Mouse (Mus musculus) frontal cortex, adult (tissue): ENCODE results near the gene Flvcr1.

ENCODE experiments used
- ATAC-seq: cut with Nextera tagmentation; 2 replicates; pipeline ENCODE4 v1.9.2; 2017; ENCODE audit warnings: mild to moderate bottlenecking, moderate library complexity, mixed read lengths; ENCODE audit not compliant: low TSS enrichment

Flvcr1 gene

GRCm38 (mm10) chr1:190980470-190980869 is 45.5 kb downstream of the Flvcr1 start:
- ATAC-seq, result no peak

- ATAC-seq, result peak; percentile 87
Measured at GRCm38 (mm10) chr1:190979100-190979563, 46.8 kb downstream of the Flvcr1 start, which contains the start of gene Vash2. Vash2 (minus strand) TSS chr1:190979296.

- ATAC-seq, result no peak
Measured at GRCm38 (mm10) chr1:190978511-190979073, 47.4 kb downstream of the Flvcr1 start.

GRCm38 (mm10) chr1:190978001-190978400 is 48.0 kb downstream of the Flvcr1 start:
- ATAC-seq, result no peak

- ATAC-seq, result no peak
Measured at GRCm38 (mm10) chr1:190976887-190977573, 48.9 kb downstream of the Flvcr1 start.

GRCm38 (mm10) chr1:190974833-190975232 is 51.1 kb downstream of the Flvcr1 start:
- no peak for ATAC-seq

GRCm38 (mm10) chr1:190974191-190974590 is 51.8 kb downstream of the Flvcr1 start:
- no peak for ATAC-seq

- ATAC-seq, result peak; percentile 51
Measured at GRCm38 (mm10) chr1:190972612-190973192, 53.3 kb downstream of the Flvcr1 start.

GRCm38 (mm10) chr1:190971708-190972610 is 54.0 kb downstream of the Flvcr1 start:
- peak; percentile 51 for ATAC-seq

GRCm38 (mm10) chr1:190968010-190968409 is 57.9 kb downstream of the Flvcr1 start:
- ATAC-seq, result no peak

GRCm38 (mm10) chr1:190964992-190965780 is 60.8 kb downstream of the Flvcr1 start:
- ATAC-seq, result no peak

- ATAC-seq, result no peak
Measured at GRCm38 (mm10) chr1:190962760-190963159, 63.2 kb downstream of the Flvcr1 start.

- no peak for ATAC-seq
Measured at GRCm38 (mm10) chr1:190958821-190959220, 67.1 kb downstream of the Flvcr1 start.
